ENCODE assay signal across 9 mouse cellular contexts in genomic region chr3:135688970-135689772, GRCm38 (mm10). TPM values are rescaled to one million over a fixed set of nuclear protein-coding genes. Genes with fewer than 3 reads are reported as not detected.
DNase-seq lines count a peak whose midpoint lies in the region; ATAC-seq and TF ChIP-seq lines count a peak whose summit lies in the region.
"Had no signal": no experiment of that assay in that cellular context is flagged by ENCODE, and none has a peak within 500 bp of the region (broad histone marks: within the 10 kb centered on the region; RNA-seq: fewer than 3 reads in every experiment).

No protein-coding gene starts in this region.

- no peaks in the 10 kb centered on the region for H3K9me3 ChIP-seq in lung, postnatal 0 days (ENCODE audit: low read length)
- no peaks in the 10 kb centered on the region for H3K9me3 ChIP-seq in neural tube, embryonic 14.5 days (ENCODE audit: control insufficient read depth, low read length)

- DNase-seq in cerebellum, adult 2 months = no peak
- DNase-seq in cerebellum, postnatal 25 days = no peak
- DNase-seq in lung, postnatal 0 days (ENCODE audit: low spot score) = peak; percentile 13
- no peak for DNase-seq in lung, adult 18-20 months
- no peak for DNase-seq in layer of hippocampus, adult 9-10 months (ENCODE audit: low spot score)
- no peak for DNase-seq in spleen, postnatal 4 days (ENCODE audit: low spot score in 2 of 2)
- DNase-seq: B cell, adult 2 months had no signal

- no peak for TF ChIP-seq EP300 in lung, postnatal 0 days (IDR thresholded peaks at IDR 0.05)

- no peak overlapping the region for H3K27ac ChIP-seq in cerebellum, adult 2 months (ENCODE audit: insufficient read depth, low read length)
- no peak overlapping the region for H3K27ac ChIP-seq in lung, postnatal 0 days (ENCODE audit: low read length)
- H3K27ac ChIP-seq in neural tube, embryonic 14.5 days (ENCODE audit: low read depth, low read length) = no peak overlapping the region

- 56% methylated on average over 11 of the region's 11 CpGs for WGBS in cerebellum, adult 2 months
- 49% methylated on average over 11 of the region's 11 CpGs for WGBS in lung, postnatal 0 days
- 32% methylated on average over 11 of the region's 11 CpGs for WGBS in neural tube, embryonic 14.5 days

- H3K4me2 ChIP-seq in lung, postnatal 0 days (replicated peaks; ENCODE audit: low read depth, low read length) = peak overlapping the region; percentile 90
- H3K4me2 ChIP-seq in neural tube, embryonic 14.5 days (ENCODE audit: low read depth, low read length) = peak overlapping the region; percentile 81; the same call in 1 of the 2 replicates

- H3K27me3 ChIP-seq in cerebellum, adult 2 months (ENCODE audit: control insufficient read depth, insufficient read depth, low read length) = no peaks in the 10 kb centered on the region
- no peaks in the 10 kb centered on the region for H3K27me3 ChIP-seq in lung, postnatal 0 days (replicated peaks; ENCODE audit: insufficient read depth, low read length)
- H3K27me3 ChIP-seq in neural tube, embryonic 14.5 days (ENCODE audit: control insufficient read depth, insufficient read depth, low read length) = no peaks in the 10 kb centered on the region

- H3K4me3 ChIP-seq in cerebellum, adult 2 months (replicated peaks; ENCODE audit: insufficient read depth, low read depth, low read length) = peak overlapping the region; percentile 5
- peak overlapping the region; percentile 4; the same call in 1 of the 2 replicates for H3K4me3 ChIP-seq in lung, postnatal 0 days (ENCODE audit: low read depth, low read length)
- H3K4me3 ChIP-seq in neural tube, embryonic 14.5 days (ENCODE audit: low read depth, low read length) = no peak overlapping the region

- ATAC-seq in lung, postnatal 0 days = no peak
- peak; percentile 46 for ATAC-seq in inflammation-experienced regulatory T-cells, adult 6 months
- no peak for ATAC-seq in neural tube, embryonic 14.5 days (ENCODE audit: low read depth)

- no peak overlapping the region for H3K9ac ChIP-seq in lung, postnatal 0 days (replicated peaks; ENCODE audit: low read depth)
- H3K9ac ChIP-seq in neural tube, embryonic 14.5 days (replicated peaks; ENCODE audit: low read depth, low read length) = no peak overlapping the region

- no peaks in the 10 kb centered on the region for H3K36me3 ChIP-seq in lung, postnatal 0 days (ENCODE audit: insufficient read depth, low read length)
- no peaks in the 10 kb centered on the region for H3K36me3 ChIP-seq in neural tube, embryonic 14.5 days (ENCODE audit: control insufficient read depth, insufficient read depth, low read length)

- no peak for TF ChIP-seq POLR2A in cerebellum, adult 2 months (IDR thresholded peaks at IDR 0.05; ENCODE audit: borderline replicate concordance, insufficient read depth, low read length)

- no peak for TF ChIP-seq CTCF in cerebellum, adult 2 months (IDR thresholded peaks at IDR 0.05; ENCODE audit: borderline replicate concordance, insufficient read depth, low read depth, low read length)
- TF ChIP-seq CTCF in lung, postnatal 0 days (IDR thresholded peaks at IDR 0.05) = no peak

- H3K4me1 ChIP-seq in cerebellum, adult 2 months (ENCODE audit: control insufficient read depth, insufficient read depth, low read length) = peaks cover 8% of the 10 kb centered on the region; the same call in 1 of the 2 replicates
- H3K4me1 ChIP-seq in lung, postnatal 0 days (ENCODE audit: insufficient read depth, low read depth, low read length) = peaks cover 15% of the 10 kb centered on the region; the same call in 1 of the 2 replicates
- peaks cover 20% of the 10 kb centered on the region; the same call in 1 of the 2 replicates for H3K4me1 ChIP-seq in neural tube, embryonic 14.5 days (ENCODE audit: control insufficient read depth, insufficient read depth, low read length)

RNA-seq across cellular contexts. Expression of gene Nfkb1, which starts 2.2 kb away (rescaled TPM):
- polyA plus RNA-seq in cerebellum, adult 2 months (2012; rRNA removed) = 32.7 and 33.1 TPM in 2 replicates
- 35.9 and 40.5 TPM in 2 replicates for polyA plus RNA-seq in lung, postnatal 0 days (2015; fragmentation: Nextera tagmentation; extraction: Ambion mirVana)
- polyA plus RNA-seq in inflammation-experienced regulatory T-cells, adult 6 months (2017; shearing (Covaris generic)) = 100 to 1,000 TPM in 2 of 3 experiments, 10 to 100 TPM in 1; 95.7 to 123 (median 121) TPM
- 8.5 and 9.6 TPM in 2 replicates for polyA plus RNA-seq in neural tube, embryonic 14.5 days (2014; fragmentation: Nextera tagmentation; extraction: Ambion mirVana)
